Mouse (Mus musculus) hindbrain, postnatal 0 days (tissue): ENCODE measurements at regions not wholly inside any gene's neighbourhood (a gene's known extent, or its start where the extent isn't known, plus 50 kb on each side); places are given as distances from the start of the nearest gene placed in this dataset.

Experiments used
- ATAC-seq: fragments of 200-750 bp; cut with Nextera tagmentation; 2 replicates; pipeline ENCODE4 v1.8.0; 2017; ENCODE audit warnings: mild to moderate bottlenecking, moderate TSS enrichment, moderate library complexity
- DNase-seq: peaks from one replicate; pipeline ENCODE4 v3.0.0-alpha.2; 2015; ENCODE audit warnings: low spot score
- H3K27ac ChIP-seq: fragments of 300-500 bp; sonication (generic); 2 replicates; pipeline ENCODE4 v1.5.1; 2014; ENCODE audit warnings: mild to moderate bottlenecking
- H3K27me3 ChIP-seq: fragments of 300-500 bp; sonication (generic); 2 replicates; pipeline ENCODE4 v1.6.1; 2014; ENCODE audit warnings: low read length, mixed read lengths; ENCODE audit not compliant: insufficient read depth
- H3K36me3 ChIP-seq: fragments of 300-500 bp; sonication (generic); 2 replicates; pipeline ENCODE4 v1.6.1; 2014; ENCODE audit warnings: low read length, mixed read lengths; ENCODE audit not compliant: insufficient read depth
- H3K4me1 ChIP-seq: fragments of 300-500 bp; sonication (generic); 2 replicates; pipeline ENCODE4 v1.6.1; 2014; ENCODE audit warnings: antibody characterized with exemption, low read length, mixed read lengths; ENCODE audit not compliant: insufficient read depth
- H3K4me2 ChIP-seq: fragments of 300-500 bp; sonication (generic); 2 replicates; pipeline ENCODE4 v1.6.1; 2014; ENCODE audit warnings: low read depth, mild to moderate bottlenecking, low read length, moderate library complexity, mixed read lengths
- H3K4me3 ChIP-seq: fragments of 300-500 bp; sonication (generic); 2 replicates; pipeline ENCODE4 v1.5.1; 2014; ENCODE audit warnings: low read length
- H3K9ac ChIP-seq: fragments of 300-500 bp; sonication (generic); replicated peaks from 2 replicates; pipeline ENCODE4 v1.6.1; 2014; ENCODE audit warnings: mild to moderate bottlenecking, low read length, moderate library complexity, mixed read lengths
- H3K9me3 ChIP-seq: fragments of 300-500 bp; sonication (generic); 2 replicates; pipeline ENCODE4 v1.6.1; 2016; ENCODE audit warnings: low read length, mixed read lengths
- CTCF ChIP-seq: IDR thresholded peaks from 2 replicates; pipeline ENCODE4 v1.5.1; 2016; ENCODE audit warnings: antibody characterized with exemption, control low read depth, low read depth
- WGBS: fragments of 180-500 bp; shearing (Covaris S2); extraction: QIAGEN DNeasy Blood & Tissue Kit; methylation state at CpG from one replicate; pipeline ENCODE4 v1.1.7; 2014; 5-methylcytosine and 5-hydroxymethylcytosine counted together

DNA sequence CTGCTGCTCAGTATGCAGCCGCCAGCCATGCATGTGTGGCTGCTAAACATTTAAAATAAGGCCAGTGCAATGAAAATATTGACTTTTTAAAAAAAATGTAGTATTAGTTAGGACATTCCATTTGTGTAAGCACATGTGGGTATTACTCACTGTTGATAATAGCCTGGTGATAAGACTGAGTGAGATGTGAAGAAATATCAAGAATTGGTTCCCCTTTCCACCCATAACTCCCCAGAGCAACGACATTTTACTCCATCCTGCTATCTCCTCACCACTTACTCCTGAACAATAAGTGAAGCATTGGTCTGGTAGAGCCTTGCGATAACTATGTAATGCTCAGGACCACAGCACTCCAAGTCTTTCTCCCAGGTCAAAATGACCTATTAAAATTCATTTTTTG, 178.2 kb downstream of the Enc1 start:
- Histone ChIP-seq H3K9me3 (no peaks in the 10 kb centered on the region), H3K27me3 (no peaks in the 10 kb centered on the region), H3K27ac (no peak overlapping the region), H3K4me2 (no peak overlapping the region), H3K4me3 (no peak overlapping the region), H3K4me1 (peaks cover 10% of the 10 kb centered on the region), H3K36me3 (no peaks in the 10 kb centered on the region), H3K9ac (no peak overlapping the region)
- no peak for ATAC-seq
- no peak for DNase-seq
- no peak for TF ChIP-seq CTCF
- 91% methylated on average over 3 of the region's 3 CpGs for WGBS

DNA sequence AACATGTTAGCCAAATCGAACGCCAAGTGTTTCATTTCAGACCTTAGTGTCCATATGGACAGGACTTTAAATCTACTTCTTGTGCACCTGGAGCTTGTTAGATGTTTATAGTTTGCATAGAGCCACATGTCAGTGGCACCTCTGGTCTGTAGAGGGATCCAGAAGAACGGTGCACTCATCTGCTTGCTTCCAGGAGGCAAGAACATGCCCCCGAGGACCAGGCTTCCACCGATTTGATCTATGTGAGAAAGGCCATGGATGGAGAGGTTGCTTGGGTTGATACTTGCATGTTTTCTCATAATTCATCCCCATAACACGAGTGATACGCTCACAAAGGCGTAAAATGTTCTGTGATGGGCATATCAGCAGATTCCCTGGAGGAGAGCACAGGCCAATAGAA, 177.8 kb downstream of the Enc1 start:
- H3K4me1 ChIP-seq, result peaks cover 8% of the 10 kb centered on the region; the same call in 1 of the 2 replicates
- H3K4me3 ChIP-seq, result no peak overlapping the region
- whole genome bisulfite sequencing, result 71% methylated on average over 8 of the region's 8 CpGs
- H3K9ac ChIP-seq, result no peak overlapping the region
- H3K4me2 ChIP-seq, result no peak overlapping the region
- no peaks in the 10 kb centered on the region for H3K9me3 ChIP-seq
- H3K36me3 ChIP-seq, result no peaks in the 10 kb centered on the region
- ATAC-seq (no peak), DNase-seq (no peak)
- H3K27ac ChIP-seq, result no peak overlapping the region
- H3K27me3 ChIP-seq, result no peaks in the 10 kb centered on the region
- no peak for TF ChIP-seq CTCF

DNA sequence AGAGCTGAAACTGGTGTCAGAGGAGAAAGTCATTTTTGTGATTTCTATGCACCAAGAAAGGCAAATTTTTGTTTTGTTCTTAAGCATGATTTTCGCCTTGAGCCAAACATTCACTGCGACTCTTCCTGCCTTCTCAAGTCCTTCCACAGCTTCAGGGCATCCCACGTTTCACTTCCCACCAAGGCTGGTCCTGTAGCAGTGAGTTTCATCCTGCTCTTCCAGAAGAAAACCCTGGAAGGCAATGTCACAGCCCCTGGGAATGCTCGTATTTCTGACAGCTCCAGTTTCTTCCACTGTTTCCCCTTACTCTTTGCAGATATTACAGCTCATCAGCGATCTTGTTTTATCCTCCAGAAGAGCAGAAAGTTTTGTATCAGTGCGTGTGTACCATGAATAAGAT, 177.2 kb downstream of the Enc1 start:
- no peak overlapping the region for H3K4me3 ChIP-seq
- no peak overlapping the region for H3K9ac ChIP-seq
- no peak for DNase-seq
- H3K36me3 ChIP-seq, result no peaks in the 10 kb centered on the region
- WGBS, result 77% methylated on average over 6 of the region's 6 CpGs
- H3K4me1 ChIP-seq, result peaks cover 2% of the 10 kb centered on the region; the same call in 1 of the 2 replicates
- H3K9me3 ChIP-seq, result no peaks in the 10 kb centered on the region
- H3K27ac ChIP-seq, result no peak overlapping the region
- no peaks in the 10 kb centered on the region for H3K27me3 ChIP-seq
- ATAC-seq, result no peak
- TF ChIP-seq CTCF, result no peak
- no peak overlapping the region for H3K4me2 ChIP-seq

DNA sequence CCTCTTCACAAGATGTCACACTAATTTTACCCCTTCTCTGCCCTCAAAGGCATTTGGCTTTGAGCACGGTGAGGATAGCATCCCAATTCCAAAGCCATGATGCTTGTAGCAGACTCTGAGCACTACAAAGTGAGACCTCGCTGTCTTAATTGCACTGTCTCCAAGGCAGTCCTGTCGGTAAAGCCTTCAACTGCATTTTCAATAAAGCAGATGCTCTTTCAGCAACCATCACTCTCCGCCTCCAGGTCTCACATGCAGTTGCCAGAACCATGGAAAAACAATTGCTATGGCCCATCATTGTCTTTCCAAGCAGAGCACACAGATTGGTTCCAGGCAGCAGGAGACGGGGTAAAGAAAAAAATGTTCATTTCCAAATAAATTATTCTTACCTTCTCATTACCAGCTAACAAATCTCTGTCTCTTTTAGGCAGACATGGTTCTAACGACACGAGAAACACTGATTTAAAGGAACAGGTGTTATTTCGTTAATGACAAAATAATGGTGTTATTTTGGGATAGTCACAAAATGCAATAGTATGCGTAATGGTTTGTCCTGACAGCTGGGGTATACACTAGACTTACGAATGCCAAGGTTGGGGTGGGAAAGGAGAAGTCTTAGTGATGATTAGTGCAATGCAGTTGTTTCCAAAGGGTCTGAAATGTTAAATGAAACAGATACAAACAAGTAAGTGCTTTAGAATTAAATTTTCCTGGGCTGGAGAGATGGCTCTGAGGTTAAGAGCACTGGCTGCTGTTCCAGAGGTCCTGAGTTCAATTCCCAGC, 175.2 kb downstream of the Enc1 start:
- no peak for TF ChIP-seq CTCF
- Histone ChIP-seq H3K4me2 (no peak overlapping the region), H3K27me3 (no peaks in the 10 kb centered on the region), H3K9ac (no peak overlapping the region), H3K36me3 (no peaks in the 10 kb centered on the region), H3K27ac (no peak overlapping the region), H3K9me3 (no peaks in the 10 kb centered on the region), H3K4me3 (no peak overlapping the region), H3K4me1 (no peaks in the 10 kb centered on the region)
- 48% methylated on average over 10 of the region's 10 CpGs for WGBS
- DNase-seq (peak; percentile 22), ATAC-seq (no peak)

DNA sequence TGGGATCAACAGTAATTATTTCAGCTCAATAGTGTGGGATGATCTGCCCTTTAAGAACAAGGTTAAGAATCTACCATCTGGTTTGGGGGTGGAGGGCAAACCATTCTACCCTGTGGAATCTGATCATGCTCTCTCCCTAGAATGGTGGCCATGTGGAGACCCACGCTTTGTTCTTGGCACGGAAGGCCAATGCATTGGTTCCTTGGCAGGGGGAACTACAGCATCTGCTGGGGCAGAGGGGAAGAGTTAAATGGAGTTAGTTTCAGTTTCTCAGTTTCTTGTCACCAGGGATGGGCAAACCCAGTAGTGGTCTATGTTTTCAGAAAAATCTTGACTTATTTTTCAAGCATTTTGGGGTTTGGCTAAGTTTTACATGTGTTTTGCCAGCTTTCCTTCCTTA, 174.5 kb downstream of the Enc1 start:
- Histone ChIP-seq H3K4me2 (no peak overlapping the region), H3K36me3 (no peaks in the 10 kb centered on the region), H3K9me3 (no peaks in the 10 kb centered on the region), H3K27me3 (no peaks in the 10 kb centered on the region), H3K4me3 (no peak overlapping the region), H3K27ac (no peak overlapping the region), H3K4me1 (no peaks in the 10 kb centered on the region), H3K9ac (no peak overlapping the region)
- WGBS, result 46% methylated on average over 2 of the region's 2 CpGs
- no peak for TF ChIP-seq CTCF
- DNase-seq (peak; percentile 74), ATAC-seq (peak; percentile 78)

DNA sequence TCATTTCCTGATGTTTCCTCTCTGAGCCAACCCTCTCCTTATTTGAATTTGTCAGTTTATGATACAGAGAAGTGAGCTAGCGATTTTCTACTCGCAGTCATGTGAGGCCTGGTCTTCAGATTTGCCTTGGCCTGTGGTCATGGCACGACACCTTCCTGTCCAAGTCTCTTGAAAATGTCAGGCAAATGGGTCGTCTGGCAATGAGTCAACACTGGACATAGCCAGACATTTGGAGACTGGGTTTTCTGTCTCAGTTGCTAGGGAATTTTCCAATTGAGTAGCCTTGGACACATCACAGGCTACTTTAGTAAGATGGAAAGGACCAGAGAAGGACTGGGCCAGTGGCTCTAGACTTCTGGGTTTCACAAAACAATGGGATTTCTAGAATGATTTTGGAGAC, 171.2 kb downstream of the Enc1 start:
- 65% methylated on average over 4 of the region's 4 CpGs for WGBS
- peak; percentile 57 for DNase-seq
- ATAC-seq, result no peak
- H3K36me3 ChIP-seq, result no peaks in the 10 kb centered on the region
- H3K27me3 ChIP-seq, result no peaks in the 10 kb centered on the region
- H3K4me1 ChIP-seq, result 0 out of 2 replicates have a peak, but pooled peaks cover 13% of the 10 kb centered on the region
- no peak overlapping the region for H3K27ac ChIP-seq
- H3K9ac ChIP-seq, result no peak overlapping the region
- TF ChIP-seq CTCF, result no peak
- H3K4me3 ChIP-seq, result no peak overlapping the region
- no peak overlapping the region for H3K4me2 ChIP-seq
- H3K9me3 ChIP-seq, result no peaks in the 10 kb centered on the region

DNA sequence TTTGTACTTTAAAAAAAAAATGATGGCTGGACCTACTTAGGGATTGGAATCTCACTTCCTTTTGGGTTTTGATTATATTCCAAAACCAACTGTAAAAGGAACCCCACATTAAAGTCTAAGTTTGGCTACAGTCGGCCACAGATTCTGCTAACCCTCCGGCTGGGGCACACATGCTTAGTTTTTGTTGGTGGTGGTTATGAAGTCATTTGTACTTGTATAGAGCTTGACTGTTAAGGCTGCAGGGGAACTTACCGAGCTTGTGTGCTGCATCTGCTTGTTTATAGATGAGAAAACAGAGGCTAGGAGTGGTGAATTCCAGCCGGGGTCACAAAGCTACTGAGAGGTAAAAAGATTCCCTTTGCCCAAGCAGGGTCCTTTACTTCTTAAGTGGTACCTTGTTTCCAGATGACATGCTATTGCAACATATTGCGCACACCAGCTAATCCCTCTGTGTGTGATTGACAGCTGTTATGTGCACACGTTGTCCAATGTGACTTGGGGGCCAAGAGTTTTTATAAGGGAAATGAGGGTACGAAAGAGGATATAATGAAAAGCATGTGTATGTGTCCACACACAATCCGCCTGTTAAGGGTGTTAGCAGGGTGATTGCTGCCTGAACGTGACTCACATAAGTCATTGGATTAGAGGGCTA, 169.8 kb downstream of the Enc1 start:
- H3K36me3 ChIP-seq, result no peaks in the 10 kb centered on the region
- ATAC-seq (no peak), DNase-seq (no peak)
- H3K4me2 ChIP-seq, result no peak overlapping the region
- 60% methylated on average over 9 of the region's 9 CpGs for WGBS
- no peaks in the 10 kb centered on the region for H3K9me3 ChIP-seq
- no peak for TF ChIP-seq CTCF
- H3K4me3 ChIP-seq, result no peak overlapping the region
- no peak overlapping the region for H3K27ac ChIP-seq
- no peak overlapping the region for H3K9ac ChIP-seq
- no peaks in the 10 kb centered on the region for H3K27me3 ChIP-seq
- 0 out of 2 replicates have a peak, but pooled peaks cover 13% of the 10 kb centered on the region for H3K4me1 ChIP-seq
